Mouse (Mus musculus) kidney, postnatal 0 days (tissue): ENCODE measurements at regions not wholly inside any gene's neighbourhood (a gene's known extent, or its start where the extent isn't known, plus 50 kb on each side); places are given as distances from the start of the nearest gene placed in this dataset.
A peak's percentile ranks its signal among the peaks of the same experiment; 100 is the strongest.

Experiments used
- ATAC-seq: fragments of 200-750 bp; cut with Nextera tagmentation; replicated peaks from 2 replicates; pipeline ENCODE4 v1.8.0; 2017; ENCODE audit warnings: low read depth, moderate number of reproducible peaks, moderate TSS enrichment, moderate library complexity; ENCODE audit not compliant: low FRiP score
- DNase-seq: peaks from one replicate; pipeline ENCODE4 v3.0.0-alpha.2; 2016; ENCODE audit warnings: low spot score
- H3K27ac ChIP-seq: fragments of 300-500 bp; sonication (generic); 2 replicates; pipeline ENCODE4 v1.5.1; 2014; ENCODE audit warnings: mild to moderate bottlenecking
- H3K27me3 ChIP-seq: fragments of 300-500 bp; sonication (generic); 2 replicates; pipeline ENCODE4 v1.6.1; 2014; ENCODE audit warnings: low read length, mixed read lengths; ENCODE audit not compliant: insufficient read depth
- H3K36me3 ChIP-seq: fragments of 300-500 bp; sonication (generic); 2 replicates; pipeline ENCODE4 v1.6.1; 2014; ENCODE audit warnings: low read length, mixed read lengths; ENCODE audit not compliant: insufficient read depth
- H3K4me1 ChIP-seq: fragments of 300-500 bp; sonication (generic); replicated peaks from 2 replicates; pipeline ENCODE4 v1.6.1; 2014; ENCODE audit warnings: antibody characterized with exemption, low read length, mixed read lengths; ENCODE audit not compliant: insufficient read depth
- H3K4me2 ChIP-seq: fragments of 300-500 bp; sonication (generic); 2 replicates; pipeline ENCODE4 v1.6.1; 2014; ENCODE audit warnings: mild to moderate bottlenecking, low read length, moderate library complexity, mixed read lengths
- H3K4me3 ChIP-seq: fragments of 300-500 bp; sonication (generic); replicated peaks from 2 replicates; pipeline ENCODE4 v1.5.1; 2014; ENCODE audit warnings: low read depth, low read length
- H3K9ac ChIP-seq: fragments of 300-500 bp; sonication (generic); 2 replicates; pipeline ENCODE4 v1.6.1; 2014; ENCODE audit warnings: low read depth, low read length
- H3K9me3 ChIP-seq: fragments of 300-500 bp; sonication (generic); replicated peaks from 2 replicates; pipeline ENCODE4 v1.6.1; 2016; ENCODE audit warnings: low read length, inconsistent platforms, mixed read lengths
- CTCF ChIP-seq: IDR thresholded peaks from 2 replicates; pipeline ENCODE4 v1.5.1; 2016; ENCODE audit warnings: antibody characterized with exemption, low read depth, mild to moderate bottlenecking, moderate library complexity
- WGBS: fragments of 180-500 bp; shearing (Covaris S2); extraction: QIAGEN DNeasy Blood & Tissue Kit; methylation state at CpG from one replicate; pipeline ENCODE4 v1.1.7; 2014; 5-methylcytosine and 5-hydroxymethylcytosine counted together

DNA sequence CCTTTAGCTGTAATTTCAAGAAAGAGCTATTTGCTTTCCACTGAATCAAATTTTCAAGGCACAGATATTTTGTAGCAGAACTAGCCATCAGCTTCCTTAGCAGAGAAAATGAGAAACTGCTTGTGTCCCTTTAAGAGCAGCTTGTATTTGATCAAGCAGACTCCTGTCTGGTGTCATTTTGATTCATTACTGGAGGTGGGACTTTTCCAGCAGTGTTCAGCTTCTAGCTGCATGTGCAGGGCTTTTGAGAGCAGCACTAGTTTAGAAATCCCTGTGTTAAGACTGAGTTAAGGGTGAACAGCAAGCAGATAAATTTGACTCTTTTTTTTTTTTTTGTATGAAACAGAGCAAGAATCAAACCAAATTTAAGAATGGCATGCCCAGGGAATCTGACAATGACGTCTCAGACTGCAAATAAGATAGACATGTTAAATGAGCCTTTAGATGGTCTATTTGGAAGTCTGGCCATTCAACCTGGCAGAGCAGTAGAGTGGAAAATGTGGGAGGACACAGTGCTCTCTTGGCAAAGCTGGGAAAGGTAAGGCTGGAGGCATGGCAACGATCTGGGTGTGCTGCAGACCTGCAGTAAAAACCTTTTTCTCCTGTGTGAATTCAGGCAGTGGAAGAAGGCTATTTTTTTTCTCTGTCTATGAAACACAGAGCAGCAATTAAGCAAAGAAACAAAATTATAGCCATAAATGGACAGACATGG is 419.9 kb upstream of the Dmd start:
- no peak overlapping the region for H3K27ac ChIP-seq
- no peaks in the 10 kb centered on the region for H3K9me3 ChIP-seq
- no peak for ATAC-seq
- TF ChIP-seq CTCF, result no peak
- H3K9ac ChIP-seq, result no peak overlapping the region
- H3K36me3 ChIP-seq, result no peaks in the 10 kb centered on the region
- H3K4me2 ChIP-seq, result no peak overlapping the region
- H3K4me1 ChIP-seq, result no peaks in the 10 kb centered on the region
- peak; percentile 12 for DNase-seq
- 31% methylated on average over 2 of the region's 2 CpGs for WGBS
- no peaks in the 10 kb centered on the region for H3K27me3 ChIP-seq
- no peak overlapping the region for H3K4me3 ChIP-seq

GRCm38 (mm10) chrX:82571616-82572015 is 377.1 kb upstream of the Dmd start:
- H3K27ac ChIP-seq, result no peak overlapping the region
- H3K9ac ChIP-seq, result no peak overlapping the region
- ATAC-seq (no peak), DNase-seq (no peak)
- H3K4me3 ChIP-seq, result no peak overlapping the region
- H3K4me2 ChIP-seq, result no peak overlapping the region
- no peaks in the 10 kb centered on the region for H3K9me3 ChIP-seq
- H3K36me3 ChIP-seq, result no peaks in the 10 kb centered on the region
- TF ChIP-seq CTCF, result no peak
- H3K27me3 ChIP-seq, result no peaks in the 10 kb centered on the region
- WGBS, result 87% methylated on average over 1 of the region's 1 CpGs
- no peaks in the 10 kb centered on the region for H3K4me1 ChIP-seq

DNA sequence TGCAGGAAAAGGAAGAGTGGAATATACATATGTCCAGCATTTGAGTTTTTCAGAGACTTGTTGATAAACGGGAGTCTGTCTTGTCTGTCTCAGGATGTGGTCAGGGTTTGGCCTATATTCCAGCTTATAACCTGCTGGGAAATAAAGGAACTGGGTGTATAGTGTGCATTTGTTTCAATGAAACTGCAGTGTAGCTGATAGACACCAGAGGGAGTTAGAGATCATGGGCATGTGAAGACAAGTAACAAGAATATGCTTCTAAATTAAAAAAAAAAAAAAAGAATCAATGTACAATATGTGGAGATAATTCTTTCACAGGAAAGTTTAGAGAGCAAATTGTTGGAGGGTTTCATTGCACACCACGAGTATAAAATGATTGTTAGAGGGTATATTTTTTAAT is 335.3 kb upstream of the Dmd start:
- WGBS, result 59% methylated on average over 2 of the region's 2 CpGs
- Histone ChIP-seq H3K36me3 (no peaks in the 10 kb centered on the region), H3K4me3 (no peak overlapping the region), H3K27ac (no peak overlapping the region), H3K9me3 (no peaks in the 10 kb centered on the region), H3K4me2 (no peak overlapping the region), H3K9ac (no peak overlapping the region), H3K27me3 (no peaks in the 10 kb centered on the region), H3K4me1 (no peaks in the 10 kb centered on the region)
- DNase-seq (no peak), ATAC-seq (no peak)
- peak; percentile 34; the same call in 1 of the 2 replicates for TF ChIP-seq CTCF

DNA sequence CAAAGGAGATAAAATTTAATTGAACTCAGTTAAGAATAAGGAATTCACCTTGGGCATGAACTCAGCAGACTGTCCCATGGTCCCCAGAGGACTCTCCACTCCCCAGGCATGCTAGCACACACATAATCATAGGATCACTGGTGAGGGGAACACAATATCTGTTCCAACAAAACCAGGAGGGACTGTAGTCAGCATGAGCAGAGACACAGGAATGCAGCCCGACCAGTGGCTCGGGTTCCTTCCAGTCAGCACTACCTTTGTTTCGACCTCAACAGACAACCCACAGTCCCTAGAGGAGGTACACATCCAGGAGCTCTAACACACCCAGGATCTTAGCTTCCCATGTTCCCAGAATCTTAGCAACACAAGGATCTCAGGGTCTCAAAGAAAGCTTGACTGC is 298.3 kb upstream of the Dmd start:
- no peak for TF ChIP-seq CTCF
- WGBS, result 77% methylated on average over 3 of the region's 3 CpGs
- DNase-seq, result no peak
- Histone ChIP-seq H3K27ac (no peak overlapping the region), H3K9ac (no peak overlapping the region), H3K27me3 (no peaks in the 10 kb centered on the region), H3K4me2 (no peak overlapping the region), H3K36me3 (no peaks in the 10 kb centered on the region), H3K4me3 (no peak overlapping the region), H3K4me1 (no peaks in the 10 kb centered on the region), H3K9me3 (no peaks in the 10 kb centered on the region)
- ATAC-seq, result no peak
